ENCODE assay signal across 9 mouse cellular contexts in the genomic region with DNA sequence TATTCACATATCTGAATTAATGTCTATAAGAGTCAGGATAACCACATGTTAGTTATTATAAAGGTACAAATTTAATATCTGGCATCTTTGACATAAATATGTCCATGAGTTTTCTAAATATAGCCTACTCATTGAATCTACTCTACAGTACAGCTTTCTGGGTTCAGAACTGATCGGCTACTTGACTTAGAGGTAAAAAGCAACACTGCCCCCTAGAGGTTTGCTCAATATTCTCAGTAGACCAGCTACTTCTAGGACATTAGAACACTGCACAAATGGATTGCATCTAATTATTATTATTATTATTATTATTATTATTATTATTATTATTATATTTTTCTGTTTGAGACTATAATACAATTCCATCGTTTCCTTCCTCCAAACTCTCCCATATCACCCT.
DNase-seq lines count a peak whose midpoint lies in the region; ATAC-seq and TF ChIP-seq lines count a peak whose summit lies in the region.
"Had no signal": no experiment of that assay in that cellular context is flagged by ENCODE, and none has a peak within 500 bp of the region (broad histone marks: within the 10 kb centered on the region; RNA-seq: fewer than 3 reads in every experiment).

No protein-coding gene starts in this region.

- H3K4me2 ChIP-seq in heart, embryonic 11.5 days: no peak overlapping the region
- H3K4me2 ChIP-seq in midbrain, embryonic 11.5 days: no peak overlapping the region
- H3K4me2 ChIP-seq in neural tube, embryonic 14.5 days (ENCODE audit: low read depth, low read length): no peak overlapping the region
- H3K4me2 ChIP-seq: embryonic facial prominence, embryonic 13.5 days had no signal

- no peak for ATAC-seq in heart, embryonic 11.5 days (replicated peaks; ENCODE audit: insufficient number of reproducible peaks, low FRiP score, low TSS enrichment)
- ATAC-seq in midbrain, embryonic 11.5 days (ENCODE audit: low FRiP score): peak; percentile 77; the same call in 1 of the 2 replicates
- 0 out of 2 replicates have a peak, but pooled peaks have one; percentile 60 for ATAC-seq in neural tube, embryonic 14.5 days (ENCODE audit: low read depth)

- H3K36me3 ChIP-seq in heart, embryonic 11.5 days (ENCODE audit: control insufficient read depth, insufficient read depth, low read length): no peaks in the 10 kb centered on the region
- no peaks in the 10 kb centered on the region for H3K36me3 ChIP-seq in midbrain, embryonic 11.5 days (ENCODE audit: control insufficient read depth, insufficient read depth, low read length)
- H3K36me3 ChIP-seq in midbrain, embryonic 10.5 days: no peaks in the 10 kb centered on the region
- H3K36me3 ChIP-seq in neural tube, embryonic 14.5 days (ENCODE audit: control insufficient read depth, insufficient read depth, low read length): no peaks in the 10 kb centered on the region
- H3K36me3 ChIP-seq: embryonic facial prominence, embryonic 13.5 days had no signal

- no peak overlapping the region for H3K4me3 ChIP-seq in heart, embryonic 11.5 days (ENCODE audit: low read depth, low read length)
- no peak overlapping the region for H3K4me3 ChIP-seq in midbrain, embryonic 11.5 days (ENCODE audit: low read depth, low read length)
- H3K4me3 ChIP-seq in midbrain, embryonic 10.5 days: no peak overlapping the region
- H3K4me3 ChIP-seq in neural tube, embryonic 14.5 days (ENCODE audit: low read depth, low read length): no peak overlapping the region
- H3K4me3 ChIP-seq: embryonic facial prominence, embryonic 13.5 days had no signal

- TF ChIP-seq CTCF in brain, embryonic 14.5 days (IDR thresholded peaks at IDR 0.05; ENCODE audit: borderline replicate concordance, extremely low read depth, insufficient read depth, insufficient read length): peak; percentile 14; the same call in 1 of the 2 replicates

- H3K9ac ChIP-seq in heart, embryonic 11.5 days (ENCODE audit: low read depth, low read length): no peak overlapping the region
- H3K9ac ChIP-seq in midbrain, embryonic 11.5 days (ENCODE audit: low read length): no peak overlapping the region
- no peak overlapping the region for H3K9ac ChIP-seq in neural tube, embryonic 14.5 days (replicated peaks; ENCODE audit: low read depth, low read length)
- H3K9ac ChIP-seq: embryonic facial prominence, embryonic 13.5 days had no signal

- no peaks in the 10 kb centered on the region for H3K27me3 ChIP-seq in heart, embryonic 11.5 days (ENCODE audit: control insufficient read depth, insufficient read depth, low read length)
- H3K27me3 ChIP-seq in midbrain, embryonic 11.5 days (ENCODE audit: control insufficient read depth, insufficient read depth, low read length): no peaks in the 10 kb centered on the region
- H3K27me3 ChIP-seq in midbrain, embryonic 10.5 days (ENCODE audit: low read depth, poor library complexity, severe bottlenecking): no peaks in the 10 kb centered on the region
- no peaks in the 10 kb centered on the region for H3K27me3 ChIP-seq in neural tube, embryonic 14.5 days (ENCODE audit: control insufficient read depth, insufficient read depth, low read length)
- H3K27me3 ChIP-seq: embryonic facial prominence, embryonic 13.5 days had no signal

- WGBS in heart, embryonic 11.5 days (ENCODE audit: insufficient replicate concordance): 25% methylated on average over 2 of the region's 2 CpGs
- 45% methylated on average over 2 of the region's 2 CpGs for WGBS in midbrain, embryonic 11.5 days
- WGBS in midbrain, embryonic 10.5 days: 43% methylated on average over 2 of the region's 2 CpGs
- WGBS in neural tube, embryonic 14.5 days: 33% methylated on average over 2 of the region's 2 CpGs

- H3K27ac ChIP-seq in heart, embryonic 11.5 days (ENCODE audit: low read depth, low read length): no peak overlapping the region
- no peak overlapping the region for H3K27ac ChIP-seq in midbrain, embryonic 11.5 days (ENCODE audit: low read depth, low read length)
- H3K27ac ChIP-seq in midbrain, embryonic 10.5 days (replicated peaks): no peak overlapping the region
- no peak overlapping the region for H3K27ac ChIP-seq in neural tube, embryonic 14.5 days (ENCODE audit: low read depth, low read length)
- H3K27ac ChIP-seq: embryonic facial prominence, embryonic 13.5 days had no signal

- H3K9me3 ChIP-seq in heart, embryonic 11.5 days (replicated peaks; ENCODE audit: control insufficient read depth, low read length): no peaks in the 10 kb centered on the region
- H3K9me3 ChIP-seq in midbrain, embryonic 11.5 days (ENCODE audit: control insufficient read depth, low read length): no peaks in the 10 kb centered on the region
- no peaks in the 10 kb centered on the region for H3K9me3 ChIP-seq in midbrain, embryonic 10.5 days (replicated peaks)
- H3K9me3 ChIP-seq in neural tube, embryonic 14.5 days (ENCODE audit: control insufficient read depth, low read length): no peaks in the 10 kb centered on the region
- H3K9me3 ChIP-seq: embryonic facial prominence, embryonic 13.5 days had no signal

- TF ChIP-seq POLR2A in brain, embryonic 14.5 days (IDR thresholded peaks at IDR 0.05; ENCODE audit: borderline replicate concordance, extremely low read depth, insufficient read depth, insufficient read length, poor library complexity, severe bottlenecking): no peak

- DNase-seq in heart, postnatal 10 days: peak; percentile 3 to 12
- DNase-seq in midbrain, embryonic 11.5 days (ENCODE audit: low spot score, missing footprints): peak; percentile 88
- DNase-seq in midbrain, embryonic 10.5 days (ENCODE audit: low spot score): no peak
- peak; percentile 82 for DNase-seq in brain, embryonic 14.5 days (ENCODE audit: low read depth)
- DNase-seq in gastrocnemius, postnatal 4 days (ENCODE audit: low spot score in 2 of 2): no peak
- no peak for DNase-seq in yolk sac, embryonic 10.5 days (ENCODE audit: low spot score)

- intact Hi-C loops in heart, postnatal 10 days (cut with DNase I): loop anchor here (10.0 kb wide), 1 partner anchor 1741 kb away; no protein-coding TSS in a partner anchor

- no peaks in the 10 kb centered on the region for H3K4me1 ChIP-seq in heart, embryonic 11.5 days (ENCODE audit: control insufficient read depth, insufficient read depth, low read length)
- no peaks in the 10 kb centered on the region for H3K4me1 ChIP-seq in midbrain, embryonic 11.5 days (ENCODE audit: control insufficient read depth, insufficient read depth, low read length)
- no peaks in the 10 kb centered on the region for H3K4me1 ChIP-seq in midbrain, embryonic 10.5 days
- no peaks in the 10 kb centered on the region for H3K4me1 ChIP-seq in neural tube, embryonic 14.5 days (ENCODE audit: control insufficient read depth, insufficient read depth, low read length)
- H3K4me1 ChIP-seq: embryonic facial prominence, embryonic 13.5 days had no signal

Comparison
In these comparisons a context has a peak if more than half of its experiments do, and no peak if none do; other contexts are left out.
1. DNase-seq: peak in heart, postnatal 10 days (2 of 2), midbrain, embryonic 11.5 days (single experiment) and brain, embryonic 14.5 days (single experiment); none in midbrain, embryonic 10.5 days (single experiment), gastrocnemius, postnatal 4 days (0 of 2) and yolk sac, embryonic 10.5 days (single experiment).